Mouse (Mus musculus) megakaryocyte, embryonic 14.5 days (primary cell): Measurements from ENCODE around the gene Pdia6.

ENCODE experiments used
- FLI1 ChIP-seq: IDR thresholded peaks from 2 replicates; pipeline ENCODE4 v1.6.1; 2012; ENCODE audit warnings: low read length, inconsistent platforms, mixed read lengths
- GATA1 ChIP-seq: IDR thresholded peaks from 3 replicates; pipeline ENCODE4 v1.6.1; 2012; ENCODE audit warnings: mixed read lengths, low read length, inconsistent platforms, borderline replicate concordance

DNA sequence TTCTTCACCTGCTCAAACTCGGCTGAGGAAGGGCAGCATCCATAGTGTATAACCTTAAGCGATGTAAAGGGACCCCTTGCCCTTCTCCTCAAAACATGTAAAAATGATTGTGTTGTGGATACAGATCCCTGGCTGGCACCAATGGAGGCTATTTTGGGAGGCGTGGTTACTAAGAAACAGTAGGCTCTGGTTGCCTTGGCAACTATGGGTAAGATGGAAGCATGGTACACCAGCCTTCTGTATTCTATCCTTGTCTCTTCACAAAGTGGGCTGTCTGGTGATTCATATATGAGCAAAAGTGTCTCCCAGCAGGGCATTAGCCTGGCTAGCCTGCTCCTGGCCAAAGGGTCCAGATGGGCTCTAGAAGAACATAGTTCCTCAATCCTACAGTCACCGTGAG lies 38.4 kb upstream of the Pdia6 start:
- TF ChIP-seq GATA1, result no peak
- TF ChIP-seq FLI1, result no peak
